Mouse (Mus musculus) liver, adult 2 months (tissue): ENCODE data around the gene Wnt11.

Source experiments
- CTCF ChIP-seq: fragments of 200-500 bp; IDR thresholded peaks from 2 replicates; pipeline ENCODE4 v1.5.1; 2011; ENCODE audit warnings: low read depth, low read length, control low read depth
- POLR2A ChIP-seq: fragments of 200-500 bp; IDR thresholded peaks from 2 replicates; pipeline ENCODE4 v1.6.1; 2011; ENCODE audit warnings: low read length, control low read depth; ENCODE audit not compliant: insufficient read depth; ENCODE audit errors: extremely low read depth

GRCm38 (mm10) chr7:98797347-98798133 is 37.4 kb upstream of the Wnt11 start:
- TF ChIP-seq POLR2A (no peak), CTCF (no peak)
